Mouse (Mus musculus) MEL (cell line): ENCODE data around the gene C8b. TPM values are rescaled to one million over a fixed set of nuclear protein-coding genes. Genes with fewer than 3 reads are reported as not detected.

ENCODE experiments used
- DNase-seq: peaks from one replicate; pipeline ENCODE4 v3.0.0; 2011; ENCODE audit warnings: low read depth, low spot score
- H3K27ac ChIP-seq: 2 replicates; pipeline ENCODE4 v1.5.1; 2012; ENCODE audit warnings: low read depth, mild to moderate bottlenecking, control low read depth, low read length, moderate library complexity; ENCODE audit not compliant: control insufficient read depth
- H3K27me3 ChIP-seq, 2 experiments: fragments of 150-350 bp in 1 of 2; sonication (generic) in 1 of 2; 2 replicates each; pipeline ENCODE4 v1.6.1; 2012; ENCODE audit warnings: low read length in 2 of 2, mild to moderate bottlenecking in 2 of 2, improper control_type of control experiment in 1 of 2, moderate library complexity in 1 of 2; ENCODE audit not compliant: insufficient read depth in 2 of 2, control insufficient read depth in 1 of 2
- H3K36me3 ChIP-seq, 2 experiments: 2 replicates each; pipeline ENCODE4 v1.6.1; 2012 to 2014; ENCODE audit warnings: low read length in 2 of 2, improper control_type of control experiment in 1 of 2, inconsistent platforms in 1 of 2, mild to moderate bottlenecking in 1 of 2; ENCODE audit not compliant: insufficient read depth in 2 of 2, control insufficient read depth in 1 of 2
- H3K4me1 ChIP-seq, 2 experiments: fragments of 150-350 bp in 1 of 2; sonication (generic) in 1 of 2; 2 replicates each; pipeline ENCODE4 v1.6.1; 2012; ENCODE audit warnings: low read length in 2 of 2, improper control_type of control experiment in 1 of 2, mild to moderate bottlenecking in 1 of 2; ENCODE audit not compliant: insufficient read depth in 2 of 2, control insufficient read depth in 1 of 2
- H3K4me3 ChIP-seq, 2 experiments: fragments of 150-350 bp in 1 of 2; sonication (generic) in 1 of 2; 2 replicates each; pipeline ENCODE4 v1.5.1; 2012; ENCODE audit warnings: low read depth in 2 of 2, low read length in 2 of 2, mild to moderate bottlenecking in 2 of 2, moderate library complexity in 2 of 2, control low read depth in 1 of 2, improper control_type of control experiment in 1 of 2; ENCODE audit not compliant: control insufficient read depth in 1 of 2, insufficient read depth in 1 of 2
- H3K79me2 ChIP-seq: 2 replicates; pipeline ENCODE4 v1.6.1; 2012; ENCODE audit warnings: mild to moderate bottlenecking, low read length, moderate library complexity; ENCODE audit not compliant: control insufficient read depth, poor library complexity, insufficient read depth
- H3K9ac ChIP-seq: 2 replicates; pipeline ENCODE4 v1.6.1; 2012; ENCODE audit warnings: low read depth, mild to moderate bottlenecking, control low read depth, low read length, moderate library complexity; ENCODE audit not compliant: control insufficient read depth, poor library complexity, severe bottlenecking
- H3K9me3 ChIP-seq: fragments of 150-350 bp; sonication (generic); replicated peaks from 2 replicates; pipeline ENCODE4 v1.6.1; 2012; ENCODE audit warnings: mild to moderate bottlenecking, low read length, improper control_type of control experiment, moderate library complexity; ENCODE audit not compliant: insufficient read depth
- BHLHE40 ChIP-seq: IDR thresholded peaks from 2 replicates; pipeline ENCODE4 v1.6.1; 2012; ENCODE audit warnings: low read depth, mild to moderate bottlenecking, inconsistent platforms, low read length, improper control_type of control experiment, borderline replicate concordance
- CHD1 ChIP-seq: IDR thresholded peaks from 2 replicates; pipeline ENCODE4 v1.6.1; 2012; ENCODE audit warnings: low read depth, mild to moderate bottlenecking, inconsistent platforms, low read length, improper control_type of control experiment
- CTCF ChIP-seq, 3 experiments: IDR thresholded peaks in 2 of 3; conservative IDR thresholded peaks in 1 of 3; 2 replicates each; pipeline ENCODE4 v1.5.1; 2011 to 2012; ENCODE audit warnings: low read length in 3 of 3, low read depth in 2 of 3, mild to moderate bottlenecking in 2 of 3, improper control_type of control experiment in 1 of 3, inconsistent platforms in 1 of 3, mixed read lengths in 1 of 3, moderate library complexity in 1 of 3; ENCODE audit not compliant: control insufficient read depth in 1 of 3, insufficient read depth in 1 of 3, poor library complexity in 1 of 3, severe bottlenecking in 1 of 3
- E2F4 ChIP-seq: IDR thresholded peaks from 2 replicates; pipeline ENCODE4 v1.6.1; 2011; ENCODE audit warnings: low read depth, low read length, improper control_type of control experiment, borderline replicate concordance
- ELF1 ChIP-seq: IDR thresholded peaks from 2 replicates; pipeline ENCODE4 v1.6.1; 2014; ENCODE audit warnings: low read depth, mild to moderate bottlenecking, inconsistent platforms, low read length, improper control_type of control experiment, moderate library complexity
- HCFC1 ChIP-seq: IDR thresholded peaks from 2 replicates; pipeline ENCODE4 v1.6.1; 2012; ENCODE audit warnings: low read depth, mild to moderate bottlenecking, inconsistent platforms, low read length, improper control_type of control experiment, moderate library complexity
- JUND ChIP-seq: IDR thresholded peaks from 2 replicates; pipeline ENCODE4 v1.6.1; 2011; ENCODE audit warnings: low read depth, mild to moderate bottlenecking, improper control_type of control experiment, low read length
- KAT2A ChIP-seq: conservative IDR thresholded peaks from 2 replicates; pipeline ENCODE4 v1.6.1; 2012; ENCODE audit warnings: low read depth, low read length, improper control_type of control experiment, inconsistent platforms
- MAFK ChIP-seq: IDR thresholded peaks from 2 replicates; pipeline ENCODE4 v1.6.1; 2011; ENCODE audit warnings: low read depth, mild to moderate bottlenecking, low read length, improper control_type of control experiment, borderline replicate concordance
- MAZ ChIP-seq: IDR thresholded peaks from 2 replicates; pipeline ENCODE4 v1.6.1; 2012; ENCODE audit warnings: low read depth, mild to moderate bottlenecking, inconsistent platforms, low read length, improper control_type of control experiment
- MEF2A ChIP-seq: IDR thresholded peaks from 2 replicates; pipeline ENCODE4 v1.6.1; 2014; ENCODE audit warnings: low read depth, mild to moderate bottlenecking, inconsistent platforms, low read length, improper control_type of control experiment; ENCODE audit not compliant: poor library complexity, insufficient replicate concordance, severe bottlenecking; ENCODE audit errors: extremely low read depth
- MXI1 ChIP-seq: IDR thresholded peaks from 2 replicates; pipeline ENCODE4 v1.6.1; 2011; ENCODE audit warnings: mild to moderate bottlenecking, low read depth, low read length, improper control_type of control experiment
- MYC ChIP-seq: IDR thresholded peaks from 2 replicates; pipeline ENCODE4 v1.6.1; 2011; ENCODE audit warnings: low read depth, mild to moderate bottlenecking, low read length, improper control_type of control experiment, moderate library complexity
- NRF1 ChIP-seq: IDR thresholded peaks from 2 replicates; pipeline ENCODE4 v1.6.1; 2014; ENCODE audit warnings: low read depth, mild to moderate bottlenecking, inconsistent platforms, low read length, improper control_type of control experiment, moderate library complexity; ENCODE audit not compliant: poor library complexity, insufficient read depth, severe bottlenecking
- POLR2A ChIP-seq, 2 experiments: IDR thresholded peaks; 2 replicates each; pipeline ENCODE4 v1.6.1; 2011 to 2012; ENCODE audit warnings: low read length in 2 of 2, mild to moderate bottlenecking in 2 of 2, control low read depth in 1 of 2, improper control_type of control experiment in 1 of 2, low read depth in 1 of 2, moderate library complexity in 1 of 2; ENCODE audit not compliant: control insufficient read depth in 1 of 2, insufficient read depth in 1 of 2, poor library complexity in 1 of 2
- POLR2AphosphoS2 ChIP-seq: IDR thresholded peaks from 2 replicates; pipeline ENCODE4 v1.6.1; 2011; ENCODE audit warnings: low read length, improper control_type of control experiment
- SIN3A ChIP-seq: IDR thresholded peaks from 2 replicates; pipeline ENCODE4 v1.6.1; 2012; ENCODE audit warnings: low read length, improper control_type of control experiment, inconsistent platforms
- SMC3 ChIP-seq: IDR thresholded peaks from 2 replicates; pipeline ENCODE4 v1.6.1; 2011; ENCODE audit warnings: low read depth, low read length, improper control_type of control experiment
- UBTF ChIP-seq: IDR thresholded peaks from 2 replicates; pipeline ENCODE4 v1.6.1; 2012; ENCODE audit warnings: low read depth, mild to moderate bottlenecking, inconsistent platforms, low read length, improper control_type of control experiment, moderate library complexity, borderline replicate concordance; ENCODE audit not compliant: insufficient read depth
- USF1 ChIP-seq: IDR thresholded peaks from 2 replicates; pipeline ENCODE4 v1.6.1; 2014; ENCODE audit warnings: low read depth, mild to moderate bottlenecking, inconsistent platforms, low read length, improper control_type of control experiment, moderate library complexity
- ZMIZ1 ChIP-seq: IDR thresholded peaks from 2 replicates; pipeline ENCODE4 v1.6.1; 2012; ENCODE audit warnings: low read depth, mild to moderate bottlenecking, inconsistent platforms, low read length, improper control_type of control experiment, moderate library complexity
- ZNF384 ChIP-seq: IDR thresholded peaks from 2 replicates; pipeline ENCODE4 v1.6.1; 2012; ENCODE audit warnings: low read depth, mild to moderate bottlenecking, inconsistent platforms, low read length, improper control_type of control experiment
- polyA plus RNA-seq, 2 experiments: library from polyadenylated mRNA; stranded (reverse) in 1 of 2; unstranded in 1 of 2; fragments of >175 nt in 1 of 2; fragments of >200 nt in 1 of 2; gene quantifications; 2 replicates each; pipeline versions ENCODE4 v1.2.1 to v1.2.4; 2012; ENCODE audit warnings: low replicate concordance in 2 of 2, low read depth in 1 of 2; ENCODE audit not compliant: insufficient read length in 2 of 2, insufficient read depth in 1 of 2, missing spikeins in 1 of 2
- total RNA-seq: library from RNA; depleted of rRNA; stranded (reverse); fragments of 300-350 nt; gene quantifications from 2 replicates; pipeline ENCODE4 v1.2.3, GENCODE M21; 2012

Gene C8b
- total and polyA plus RNA-seq, 3 experiments, result not detected

DNA sequence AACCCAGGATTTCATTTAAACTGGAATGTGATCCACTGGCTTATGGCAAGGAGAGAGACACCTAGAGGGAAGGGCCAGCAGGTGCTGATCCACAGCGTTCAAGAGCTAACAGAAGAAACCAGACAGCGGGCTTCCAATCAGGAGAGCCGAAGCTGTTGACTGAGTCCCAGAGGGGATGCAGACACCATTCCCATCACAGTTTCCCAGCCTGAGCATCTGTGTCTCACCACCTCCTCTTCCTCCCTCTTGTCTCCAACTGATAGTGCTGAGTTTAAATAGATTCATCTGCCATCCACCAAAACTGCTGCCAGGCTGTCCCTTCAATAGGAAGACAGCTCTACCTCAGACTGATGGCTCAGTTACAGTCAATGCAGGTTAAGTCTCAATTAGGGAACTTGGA is 12.0 kb upstream of the C8b start:
- Histone ChIP-seq H3K27ac (no peak overlapping the region), H3K4me1 (no peaks in the 10 kb centered on the region), H3K36me3 (no peaks in the 10 kb centered on the region), H3K79me2 (no peaks in the 10 kb centered on the region), H3K4me3 (no peak overlapping the region), H3K27me3 (no peaks in the 10 kb centered on the region), H3K9ac (no peak overlapping the region), H3K9me3 (no peaks in the 10 kb centered on the region)
- TF ChIP-seq UBTF (no peak), ZMIZ1 (no peak), ZNF384 (no peak), JUND (no peak), E2F4 (no peak), POLR2AphosphoS2 (no peak), SMC3 (no peak), POLR2A (IDR thresholded peaks at IDR 0.05; ENCODE audit: control insufficient read depth in 1 of 2, insufficient read depth in 1 of 2, low read depth in 1 of 2, low read length in 2 of 2, poor library complexity in 1 of 2) (no peak)
- DNase-seq, result no peak

DNA sequence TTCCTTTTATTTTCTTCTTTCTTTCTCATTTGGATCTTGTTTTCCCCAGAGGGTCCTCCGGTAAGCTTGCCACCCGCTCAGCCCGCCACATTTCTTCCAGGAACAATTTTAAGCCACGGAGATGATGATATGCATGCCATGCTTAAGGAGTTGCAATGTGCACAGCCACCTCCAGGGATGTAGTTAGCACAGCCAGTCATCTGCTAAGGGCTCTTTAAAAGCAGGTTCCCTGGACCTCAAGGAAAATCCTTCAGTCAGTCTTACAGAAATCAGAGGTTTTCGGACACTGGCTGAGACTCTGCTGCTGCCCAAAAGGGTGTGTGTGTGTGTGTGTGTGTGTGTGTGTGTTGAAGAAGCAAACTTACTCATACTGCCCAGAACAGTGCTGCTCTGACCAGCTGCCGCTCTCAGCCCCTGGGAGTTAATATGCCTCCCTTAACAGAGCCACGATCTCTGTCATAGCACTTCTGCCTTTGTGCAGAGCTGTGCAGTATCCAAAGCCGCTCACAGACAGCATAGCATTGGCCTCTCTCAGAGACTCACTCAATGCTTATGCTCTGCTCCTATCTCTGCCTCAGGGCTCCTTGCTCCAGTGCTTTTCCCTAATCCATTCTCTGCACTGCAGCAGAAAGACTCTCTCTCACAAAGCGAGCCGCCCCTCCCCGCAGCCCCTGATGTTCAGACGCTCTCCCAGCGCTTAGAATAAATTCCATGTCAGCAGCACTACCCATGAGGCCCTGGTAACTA is 5.1 kb upstream of the C8b start:
- H3K36me3 ChIP-seq, result no peaks in the 10 kb centered on the region
- DNase-seq, result no peak
- no peak overlapping the region for H3K4me3 ChIP-seq
- H3K79me2 ChIP-seq, result no peaks in the 10 kb centered on the region
- H3K4me1 ChIP-seq, result no peaks in the 10 kb centered on the region
- H3K27me3 ChIP-seq, result no peaks in the 10 kb centered on the region
- no peak for TF ChIP-seq MAZ
- no peak for TF ChIP-seq MEF2A
- no peak for TF ChIP-seq NRF1
- TF ChIP-seq BHLHE40, result no peak
- no peak for TF ChIP-seq MXI1
- no peak for TF ChIP-seq UBTF
- no peak for TF ChIP-seq SIN3A
- TF ChIP-seq KAT2A, result no peak
- no peak for TF ChIP-seq ZMIZ1
- no peak for TF ChIP-seq SMC3
- TF ChIP-seq CTCF (IDR thresholded peaks at IDR 0.05 in 2 of 3, conservative IDR thresholded peaks at IDR 0.05 in 1 of 3; ENCODE audit: control insufficient read depth in 1 of 3, insufficient read depth in 1 of 3, low read depth in 2 of 3, low read length in 3 of 3, poor library complexity in 1 of 3, severe bottlenecking in 1 of 3), result no peak
- TF ChIP-seq MAFK, result no peak
- no peak for TF ChIP-seq POLR2AphosphoS2
- TF ChIP-seq ELF1, result no peak
- no peak for TF ChIP-seq CHD1
- TF ChIP-seq HCFC1, result no peak
- TF ChIP-seq E2F4, result no peak
- no peak for TF ChIP-seq USF1
- no peak for TF ChIP-seq MYC
- TF ChIP-seq, all 39 proteins: peak for 0
- Histone ChIP-seq H3K9ac (no peak overlapping the region), H3K9me3 (no peaks in the 10 kb centered on the region), H3K27ac (no peak overlapping the region)
